Mouse (Mus musculus) frontal cortex, adult 2 months (tissue): ENCODE data around the gene Creg2. TPM values are rescaled to one million over a fixed set of nuclear protein-coding genes. Genes with fewer than 3 reads are reported as not detected.
A peak's percentile ranks its signal among the peaks of the same experiment; 100 is the strongest.
"Not testable (repeated sequence)": the region's sequence is repeated elsewhere in the genome, so short reads cannot be mapped to it uniquely, and the experiment has no call there.

Experiments used
- DNase-seq, 2 experiments: peaks; one replicate each; pipeline ENCODE4 v3.0.0; 2022; ENCODE audit warnings: low spot score in 1 of 2; ENCODE audit errors: extremely low spot score in 1 of 2
- polyA plus RNA-seq: library from polyadenylated mRNA; depleted of rRNA; stranded (reverse); fragments of >200 nt; gene quantifications from 2 replicates; pipeline ENCODE4 v1.2.3, GENCODE M21; 2012; rRNA removed

The Creg2 gene
- polyA plus RNA-seq, 1 experiment, result 29.5 TPM

DNA sequence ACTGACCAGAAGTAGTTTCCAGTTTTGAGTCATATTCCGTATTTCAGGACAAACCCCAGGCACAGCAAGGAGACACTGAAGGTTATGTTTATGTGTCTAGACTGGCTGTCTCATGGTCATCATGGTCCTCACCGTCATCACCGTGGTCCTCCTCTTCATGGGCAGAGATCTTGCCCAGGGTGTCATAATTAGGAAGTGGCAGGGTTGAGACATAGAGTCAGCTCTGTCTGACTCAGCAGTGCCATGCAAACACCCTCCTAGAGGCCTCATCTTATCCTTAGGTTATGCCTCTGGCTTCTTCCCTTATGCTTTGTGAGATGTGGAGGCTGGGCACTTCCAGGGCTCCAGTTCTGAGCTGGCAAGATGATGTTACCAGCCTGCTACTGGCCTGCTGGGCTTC, 48.8 kb downstream of the Creg2 start:
- DNase-seq, result no peak

- peak in 1 of 2 experiments; percentile 47 for DNase-seq
Measured at GRCm38 (mm10) chr1:39598726-39599125, 52.5 kb downstream of the Creg2 start.

DNA sequence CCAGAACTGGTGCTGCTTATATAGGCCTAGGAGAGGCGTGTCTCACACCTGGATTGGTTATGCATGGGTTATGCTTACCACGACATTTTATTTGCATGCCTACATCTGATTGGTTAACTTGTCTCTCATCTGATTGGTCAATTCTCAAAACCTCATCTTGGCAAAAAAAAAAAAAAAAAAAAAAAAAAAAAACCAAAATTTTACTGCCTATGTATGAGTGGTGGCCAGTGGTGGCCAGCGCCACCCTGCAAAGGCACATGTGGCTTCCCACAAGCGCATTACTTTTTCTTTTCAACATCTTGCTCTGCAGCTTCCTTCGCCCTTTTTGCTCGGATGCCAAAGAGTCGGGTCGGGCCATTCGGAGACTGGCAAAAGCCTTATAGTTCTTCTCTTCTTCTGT, 54.1 kb downstream of the Creg2 start:
- not testable (repeated sequence) for DNase-seq

GRCm38 (mm10) chr1:39593836-39594235, 57.4 kb downstream of the Creg2 start:
- DNase-seq, result no peak

GRCm38 (mm10) chr1:39592090-39592489, 59.2 kb downstream of the Creg2 start:
- no peak for DNase-seq

GRCm38 (mm10) chr1:39591557-39591956, 59.7 kb downstream of the Creg2 start:
- DNase-seq, result not testable (repeated sequence)

- no peak for DNase-seq
Measured at GRCm38 (mm10) chr1:39590193-39590592, 61.1 kb downstream of the Creg2 start.

- no peak for DNase-seq
Measured at GRCm38 (mm10) chr1:39585416-39585815, 65.9 kb downstream of the Creg2 start.

- DNase-seq, result no peak
Measured at GRCm38 (mm10) chr1:39583173-39583572, 68.1 kb downstream of the Creg2 start.

- DNase-seq, result no peak
Measured at GRCm38 (mm10) chr1:39581215-39581614, 70.1 kb downstream of the Creg2 start.

DNA sequence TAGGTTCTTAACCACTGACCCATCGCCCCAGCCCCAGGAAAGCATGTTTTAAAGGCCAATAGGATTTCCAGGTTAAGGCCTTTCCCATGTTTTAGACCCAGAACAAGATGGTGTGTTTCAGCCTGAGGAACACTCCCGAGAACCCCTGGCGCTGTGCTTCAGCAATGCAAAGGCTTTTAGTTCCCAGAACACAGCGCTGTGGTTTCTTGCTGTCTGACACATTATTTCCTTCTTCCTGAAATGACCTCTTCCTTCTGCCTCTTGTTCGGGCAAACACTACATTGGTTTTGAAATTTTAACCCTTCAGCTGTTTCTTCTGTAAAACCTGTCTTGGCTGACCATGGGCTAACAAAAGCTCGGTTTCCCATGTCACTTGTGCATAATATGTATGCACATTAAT, 72.1 kb downstream of the Creg2 start:
- no peak for DNase-seq

GRCm38 (mm10) chr1:39578446-39578845, 72.8 kb downstream of the Creg2 start:
- DNase-seq, result no peak

GRCm38 (mm10) chr1:39577253-39577705, 74.0 kb downstream of the Creg2 start, which contains the start of gene Rnf149:
Gene Rnf149 (minus strand): TSS chr1:39577405.
- peak; percentile 91 to 97 for DNase-seq

GRCm38 (mm10) chr1:39576431-39577243, 74.6 kb downstream of the Creg2 start:
- DNase-seq, result peak in 1 of 2 experiments; percentile 61

DNA sequence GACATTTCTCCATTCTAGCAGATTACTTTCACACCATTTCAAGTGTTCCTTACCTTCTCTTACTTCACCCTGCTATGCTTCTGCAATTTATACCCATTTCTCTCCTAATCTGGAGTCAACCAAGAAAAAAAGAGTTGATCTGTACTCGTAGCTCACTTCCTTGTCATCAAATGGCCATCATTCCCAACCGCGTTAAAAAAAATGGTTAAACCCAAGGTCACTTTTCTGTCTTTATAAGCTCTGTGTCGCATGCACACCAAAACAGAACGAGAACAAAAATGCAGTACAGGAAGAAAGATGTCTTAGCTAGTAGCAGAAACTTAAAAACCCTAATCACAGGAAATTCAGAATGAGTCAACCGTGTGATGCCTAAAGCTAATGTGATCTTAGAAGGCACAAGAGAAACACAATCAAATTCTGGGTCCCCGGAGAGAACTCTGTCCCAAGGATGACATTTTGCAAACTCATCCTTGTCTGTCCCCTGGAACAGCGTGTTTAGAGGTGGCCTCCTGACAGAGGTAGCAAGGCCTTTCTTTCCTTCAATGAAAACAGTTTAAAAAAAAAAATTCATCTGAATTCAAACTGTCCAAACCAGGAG, 75.4 kb downstream of the Creg2 start:
- no peak for DNase-seq

DNA sequence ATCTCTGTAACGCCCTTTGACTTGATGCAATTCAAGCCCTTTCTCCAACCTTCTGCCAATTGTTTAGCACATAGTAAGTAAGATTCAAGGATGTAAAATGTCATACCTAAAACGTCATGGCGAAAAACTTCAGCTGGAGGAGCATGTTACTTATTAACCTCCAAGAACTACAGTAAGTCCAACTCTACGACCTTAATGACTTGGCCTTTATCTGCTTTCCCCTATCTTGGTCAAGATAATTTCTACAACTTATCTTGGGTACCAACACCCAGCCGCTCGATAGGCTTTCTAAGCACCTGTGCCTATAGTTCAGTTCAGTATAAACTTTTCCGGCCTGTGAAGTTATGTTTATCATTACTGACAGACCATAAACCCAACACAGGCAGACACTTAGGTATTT, 77.4 kb downstream of the Creg2 start:
- no peak for DNase-seq

DNA sequence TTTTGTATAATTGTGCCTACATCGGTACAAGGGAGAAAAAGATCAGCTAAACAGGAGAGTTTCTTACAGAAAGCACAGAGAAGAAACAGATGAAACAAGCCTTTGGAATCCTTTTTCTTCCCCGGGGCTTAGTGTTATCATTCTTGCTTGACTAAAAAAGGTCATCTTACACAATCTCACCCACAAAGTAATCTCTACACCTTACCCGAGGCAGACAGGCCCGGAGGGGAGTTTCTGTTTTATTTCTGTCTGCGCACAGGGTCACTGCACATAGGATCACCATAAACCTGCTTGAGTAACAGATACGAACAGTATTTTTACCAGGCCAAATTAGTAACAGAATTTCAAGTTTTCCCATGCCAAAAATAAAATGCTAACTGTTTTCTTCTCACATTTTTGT, 79.6 kb downstream of the Creg2 start:
- no peak for DNase-seq

Other genes with a start within 250 kb of the Creg2 start
- gene Tbc1d8, start 172.7 kb downstream of the Creg2 start, polyA plus RNA-seq, result 20.7 and 20.9 TPM in 2 replicates
- 19.4 and 19.9 TPM in 2 replicates for gene Cnot11, start 116.5 kb downstream of the Creg2 start, polyA plus RNA-seq
- 25.7 and 29.3 TPM in 2 replicates for gene Rnf149, start 74.1 kb downstream of the Creg2 start, polyA plus RNA-seq
- gene Rfx8, start 69.5 kb upstream of the Creg2 start, polyA plus RNA-seq, result 0.26 and 0.48 TPM in 2 replicates
- gene Gm3646, start 153.9 kb upstream of the Creg2 start, polyA plus RNA-seq, result not detected in 2 replicates
- gene Map4k4, start 249.4 kb upstream of the Creg2 start, polyA plus RNA-seq, result 133 TPM in 2 replicates